Mouse (Mus musculus): ENCODE measurements around the gene Nol10. TPM values are rescaled to one million over a fixed set of nuclear protein-coding genes. Genes with fewer than 3 reads are reported as not detected.

The Nol10 gene
- polyA plus RNA-seq, 1 experiment from 2014 or later: 19.3 TPM

- peak; percentile 60; the same call in 1 of the 2 replicates for ATAC-seq (ENCODE audit: low read depth)
- WGBS: 7% methylated on average over 40 of the region's 51 CpGs
- Histone ChIP-seq H3K4me3 (ENCODE audit: low read depth, low read length) (peak overlapping the region; percentile 47), H3K4me2 (ENCODE audit: low read depth, low read length) (peak overlapping the region; percentile 87), H3K4me1 (ENCODE audit: control insufficient read depth, insufficient read depth, low read length) (0 out of 2 replicates have a peak, but pooled peaks cover 6% of the 10 kb centered on the region), H3K9me3 (ENCODE audit: control insufficient read depth, low read length) (no peaks in the 10 kb centered on the region), H3K9ac (ENCODE audit: low read depth, low read length) (peak overlapping the region; percentile 58), H3K27me3 (replicated peaks; ENCODE audit: control insufficient read depth, insufficient read depth, low read length) (peaks cover 29% of the 10 kb centered on the region), H3K27ac (replicated peaks; ENCODE audit: low read depth, low read length) (no peak overlapping the region), H3K36me3 (ENCODE audit: control insufficient read depth, insufficient read depth, low read length) (no peaks in the 10 kb centered on the region)
- DNase-seq (ENCODE audit: low spot score): no peak
These were observed 23.4 kb upstream of the Nol10 start for GRCm38 (mm10) chr12:17324549-17325470.

GRCm38 (mm10) chr12:17329259-17329658 is 19.0 kb upstream of the Nol10 start, which contains the start of gene Atp6v1c2:
Atp6v1c2 (minus strand) TSS chr12:17329359.
- DNase-seq (ENCODE audit: low spot score): no peak
- 65% methylated on average over 3 of the region's 3 CpGs for WGBS
- no peak for ATAC-seq (ENCODE audit: low read depth)

GRCm38 (mm10) chr12:17333459-17333858 is 14.8 kb upstream of the Nol10 start:
- WGBS: 22% methylated on average over 1 of the region's 1 CpGs
- ATAC-seq (ENCODE audit: low read depth): no peak

More at GRCm38 (mm10) chr12:17329259-17329658, 19.0 kb upstream of the Nol10 start, which contains the start of gene Atp6v1c2:
- Histone ChIP-seq H3K4me2 (ENCODE audit: low read depth, low read length) (no peak within 1 kb of the TSS), H3K4me3 (ENCODE audit: low read depth, low read length) (no peak within 1 kb of the TSS), H3K9me3 (ENCODE audit: control insufficient read depth, low read length) (no peaks in the 10 kb centered on the region), H3K4me1 (ENCODE audit: control insufficient read depth, insufficient read depth, low read length) (0 out of 2 replicates have a peak, but pooled peaks cover 5% of the 10 kb centered on the region), H3K27me3 (replicated peaks; ENCODE audit: control insufficient read depth, insufficient read depth, low read length) (peaks cover 15% of the 10 kb centered on the region), H3K9ac (ENCODE audit: low read depth, low read length) (no peak within 1 kb of the TSS), H3K36me3 (ENCODE audit: control insufficient read depth, insufficient read depth, low read length) (no peaks in the 10 kb centered on the region), H3K27ac (replicated peaks; ENCODE audit: low read depth, low read length) (no peak within 1 kb of the TSS)

GRCm38 (mm10) chr12:17338338-17338737 is 9.9 kb upstream of the Nol10 start:
- no peak overlapping the region for H3K4me2 ChIP-seq (ENCODE audit: low read depth, low read length)
- H3K9ac ChIP-seq (ENCODE audit: low read depth, low read length): no peak overlapping the region
- no peaks in the 10 kb centered on the region for H3K4me1 ChIP-seq (ENCODE audit: control insufficient read depth, insufficient read depth, low read length)
- no peaks in the 10 kb centered on the region for H3K9me3 ChIP-seq (ENCODE audit: control insufficient read depth, low read length)
- no peak overlapping the region for H3K4me3 ChIP-seq (ENCODE audit: low read depth, low read length)
- no peak for DNase-seq (ENCODE audit: low spot score)
- 77% methylated on average over 2 of the region's 2 CpGs for WGBS
- no peaks in the 10 kb centered on the region for H3K36me3 ChIP-seq (ENCODE audit: control insufficient read depth, insufficient read depth, low read length)
- no peak for ATAC-seq (ENCODE audit: low read depth)
- no peak overlapping the region for H3K27ac ChIP-seq (replicated peaks; ENCODE audit: low read depth, low read length)
- no peaks in the 10 kb centered on the region for H3K27me3 ChIP-seq (replicated peaks; ENCODE audit: control insufficient read depth, insufficient read depth, low read length)

More at GRCm38 (mm10) chr12:17333459-17333858, 14.8 kb upstream of the Nol10 start:
- DNase-seq (ENCODE audit: low spot score): no peak
- H3K27me3 ChIP-seq (replicated peaks; ENCODE audit: control insufficient read depth, insufficient read depth, low read length): no peaks in the 10 kb centered on the region
- H3K4me3 ChIP-seq (ENCODE audit: low read depth, low read length): no peak overlapping the region
- H3K9me3 ChIP-seq (ENCODE audit: control insufficient read depth, low read length): no peaks in the 10 kb centered on the region
- H3K4me1 ChIP-seq (ENCODE audit: control insufficient read depth, insufficient read depth, low read length): no peaks in the 10 kb centered on the region
- no peaks in the 10 kb centered on the region for H3K36me3 ChIP-seq (ENCODE audit: control insufficient read depth, insufficient read depth, low read length)
- H3K9ac ChIP-seq (ENCODE audit: low read depth, low read length): no peak overlapping the region
- no peak overlapping the region for H3K27ac ChIP-seq (replicated peaks; ENCODE audit: low read depth, low read length)
- no peak overlapping the region for H3K4me2 ChIP-seq (ENCODE audit: low read depth, low read length)

- Histone ChIP-seq H3K9ac (ENCODE audit: low read depth, low read length) (no peak overlapping the region), H3K4me1 (ENCODE audit: control insufficient read depth, insufficient read depth, low read length) (no peaks in the 10 kb centered on the region), H3K36me3 (ENCODE audit: control insufficient read depth, insufficient read depth, low read length) (no peaks in the 10 kb centered on the region), H3K27ac (replicated peaks; ENCODE audit: low read depth, low read length) (no peak overlapping the region), H3K27me3 (replicated peaks; ENCODE audit: control insufficient read depth, insufficient read depth, low read length) (no peaks in the 10 kb centered on the region), H3K4me2 (ENCODE audit: low read depth, low read length) (no peak overlapping the region), H3K4me3 (ENCODE audit: low read depth, low read length) (no peak overlapping the region), H3K9me3 (ENCODE audit: control insufficient read depth, low read length) (no peaks in the 10 kb centered on the region)
- no peak for DNase-seq (ENCODE audit: low spot score)
- 67% methylated on average over 3 of the region's 3 CpGs for WGBS
- no peak for ATAC-seq (ENCODE audit: low read depth)
These were observed 8.9 kb upstream of the Nol10 start for GRCm38 (mm10) chr12:17339114-17339905.

GRCm38 (mm10) chr12:17347327-17348047 is 771 bp upstream of the Nol10 start:
- Histone ChIP-seq H3K4me2 (ENCODE audit: low read depth, low read length) (peak overlapping the region; percentile 64), H3K27me3 (replicated peaks; ENCODE audit: control insufficient read depth, insufficient read depth, low read length) (no peaks in the 10 kb centered on the region), H3K9ac (ENCODE audit: low read depth, low read length) (peak overlapping the region; percentile 71), H3K4me3 (ENCODE audit: low read depth, low read length) (peak overlapping the region; percentile 89), H3K4me1 (ENCODE audit: control insufficient read depth, insufficient read depth, low read length) (peaks cover 5% of the 10 kb centered on the region), H3K9me3 (ENCODE audit: control insufficient read depth, low read length) (no peaks in the 10 kb centered on the region), H3K36me3 (ENCODE audit: control insufficient read depth, insufficient read depth, low read length) (peaks cover 6% of the 10 kb centered on the region; the same call in 1 of the 2 replicates), H3K27ac (replicated peaks; ENCODE audit: low read depth, low read length) (peak overlapping the region; percentile 72)
- ATAC-seq (ENCODE audit: low read depth) (peak; percentile 26), DNase-seq (ENCODE audit: low spot score) (no peak)
- 33% methylated on average over 11 of the region's 11 CpGs for WGBS

- no peak overlapping the region for H3K4me2 ChIP-seq (ENCODE audit: low read depth, low read length)
- ATAC-seq (ENCODE audit: low read depth): no peak
- no peak for DNase-seq (ENCODE audit: low spot score)
- H3K4me3 ChIP-seq (ENCODE audit: low read depth, low read length): no peak overlapping the region
- H3K27me3 ChIP-seq (replicated peaks; ENCODE audit: control insufficient read depth, insufficient read depth, low read length): no peaks in the 10 kb centered on the region
- H3K4me1 ChIP-seq (ENCODE audit: control insufficient read depth, insufficient read depth, low read length): peaks cover 5% of the 10 kb centered on the region
- H3K27ac ChIP-seq (replicated peaks; ENCODE audit: low read depth, low read length): no peak overlapping the region
- H3K9ac ChIP-seq (ENCODE audit: low read depth, low read length): no peak overlapping the region
- no peaks in the 10 kb centered on the region for H3K9me3 ChIP-seq (ENCODE audit: control insufficient read depth, low read length)
- H3K36me3 ChIP-seq (ENCODE audit: control insufficient read depth, insufficient read depth, low read length): peaks cover 28% of the 10 kb centered on the region
These were observed 1.8 kb downstream of the Nol10 start for GRCm38 (mm10) chr12:17350106-17350505.

- H3K9ac ChIP-seq (ENCODE audit: low read depth, low read length): no peak overlapping the region
- H3K9me3 ChIP-seq (ENCODE audit: control insufficient read depth, low read length): no peaks in the 10 kb centered on the region
- peaks cover 77% of the 10 kb centered on the region for H3K36me3 ChIP-seq (ENCODE audit: control insufficient read depth, insufficient read depth, low read length)
- DNase-seq (ENCODE audit: low spot score) (no peak), ATAC-seq (ENCODE audit: low read depth) (no peak)
- H3K27me3 ChIP-seq (replicated peaks; ENCODE audit: control insufficient read depth, insufficient read depth, low read length): no peaks in the 10 kb centered on the region
- H3K4me1 ChIP-seq (ENCODE audit: control insufficient read depth, insufficient read depth, low read length): no peaks in the 10 kb centered on the region
- 87% methylated on average over 4 of the region's 4 CpGs for WGBS
- H3K27ac ChIP-seq (replicated peaks; ENCODE audit: low read depth, low read length): no peak overlapping the region
- no peak overlapping the region for H3K4me2 ChIP-seq (ENCODE audit: low read depth, low read length)
- no peak overlapping the region for H3K4me3 ChIP-seq (ENCODE audit: low read depth, low read length)
These were observed 8.6 kb downstream of the Nol10 start for GRCm38 (mm10) chr12:17356853-17357252.

Data from embryonic facial prominence, embryonic 14.5 days (tissue).